Comparison of ENCODE assay signal across 8 mouse cellular contexts in genomic region chr2:18041199-18041885, GRCm38 (mm10). TPM values are rescaled to one million over a fixed set of nuclear protein-coding genes. Genes with fewer than 3 reads are reported as not detected.
DNase-seq lines count a peak whose midpoint lies in the region; ATAC-seq lines count a peak whose summit lies in the region.

No protein-coding gene starts in this region.

- H3K4me1 ChIP-seq in hindbrain, embryonic 12.5 days = peaks cover 54% of the 10 kb centered on the region
- H3K4me1 ChIP-seq in limb, embryonic 15.5 days = peaks cover 30% of the 10 kb centered on the region

- H3K36me3 ChIP-seq in hindbrain, embryonic 12.5 days = no peaks in the 10 kb centered on the region
- no peaks in the 10 kb centered on the region for H3K36me3 ChIP-seq in limb, embryonic 15.5 days

- peak overlapping the region; percentile 82 for H3K4me2 ChIP-seq in hindbrain, embryonic 12.5 days (replicated peaks)
- 0 out of 2 replicates have a peak overlapping the region, but pooled peaks have one; percentile 17 for H3K4me2 ChIP-seq in limb, embryonic 15.5 days

- H3K9ac ChIP-seq in hindbrain, embryonic 12.5 days = peak overlapping the region; percentile 89
- no peak overlapping the region for H3K9ac ChIP-seq in limb, embryonic 15.5 days

- peak; percentile 84 for ATAC-seq in hindbrain, embryonic 12.5 days (ENCODE audit: low FRiP score)
- ATAC-seq in limb, embryonic 15.5 days (ENCODE audit: insufficient number of reproducible peaks, low FRiP score, low TSS enrichment, low read depth) = no peak

- no peaks in the 10 kb centered on the region for H3K27me3 ChIP-seq in hindbrain, embryonic 12.5 days
- H3K27me3 ChIP-seq in limb, embryonic 15.5 days = no peaks in the 10 kb centered on the region

- 1% methylated on average over 14 of the region's 14 CpGs for WGBS in hindbrain, embryonic 12.5 days
- 27% methylated on average over 14 of the region's 14 CpGs for WGBS in limb, embryonic 15.5 days

- H3K9me3 ChIP-seq in hindbrain, embryonic 12.5 days (replicated peaks) = no peaks in the 10 kb centered on the region
- H3K9me3 ChIP-seq in limb, embryonic 15.5 days = no peaks in the 10 kb centered on the region

- peak overlapping the region; percentile 37 for H3K4me3 ChIP-seq in hindbrain, embryonic 12.5 days
- no peak overlapping the region for H3K4me3 ChIP-seq in limb, embryonic 15.5 days

- peak overlapping the region; percentile 96 for H3K27ac ChIP-seq in hindbrain, embryonic 12.5 days
- no peak overlapping the region for H3K27ac ChIP-seq in limb, embryonic 15.5 days

- peak; percentile 15 for DNase-seq in adrenal gland, postnatal 10 days
- DNase-seq in adrenal gland, postnatal 14 days = no peak
- peak; percentile 53 for DNase-seq in ES-CJ7 (ENCODE audit: low read depth, low spot score)
- peak; percentile 80 for DNase-seq in yolk sac, embryonic 10.5 days (ENCODE audit: low spot score)
- DNase-seq in cerebellum, adult 9-10 months = no peak
- no peak for DNase-seq in spleen, adult 18-20 months

RNA-seq across cellular contexts. Expression of gene A930004D18Rik, which starts 3.8 kb away (rescaled TPM):
- 1 to 10 TPM; 2.3 to 6.1 TPM for total RNA-seq in adrenal gland, postnatal 10 days (2021)
- 1.7 and 1.8 TPM in 2 replicates for total RNA-seq in adrenal gland, postnatal 14 days (2021)
- 18.0 and 18.6 TPM in 2 replicates for polyA plus RNA-seq in hindbrain, embryonic 12.5 days (2016; fragmentation: Nextera tagmentation; extraction: Ambion mirVana)
- polyA plus RNA-seq in limb, embryonic 15.5 days (2015; fragmentation: Nextera tagmentation; extraction: Ambion mirVana) = 13.0 and 16.8 TPM in 2 replicates

RNA-seq across cellular contexts. Expression of gene Skida1, which starts 7.5 kb away (rescaled TPM):
- 1 to 10 TPM; 3.5 to 4.9 TPM for total RNA-seq in adrenal gland, postnatal 10 days (2021)
- 4.5 and 4.8 TPM in 2 replicates for total RNA-seq in adrenal gland, postnatal 14 days (2021)
- polyA plus RNA-seq in hindbrain, embryonic 12.5 days (2016; fragmentation: Nextera tagmentation; extraction: Ambion mirVana) = 17.7 and 19.4 TPM in 2 replicates
- polyA plus RNA-seq in limb, embryonic 15.5 days (2015; fragmentation: Nextera tagmentation; extraction: Ambion mirVana) = 5.1 and 7.6 TPM in 2 replicates

RNA-seq across cellular contexts. Expression of gene Mllt10, which starts 13.7 kb away (rescaled TPM):
- 10 to 100 TPM; 35.1 to 44.5 TPM for total RNA-seq in adrenal gland, postnatal 10 days (2021)
- 39.1 and 56.4 TPM in 2 replicates for total RNA-seq in adrenal gland, postnatal 14 days (2021)
- polyA plus RNA-seq in hindbrain, embryonic 12.5 days (2016; fragmentation: Nextera tagmentation; extraction: Ambion mirVana) = 65.1 and 70.8 TPM in 2 replicates
- polyA plus RNA-seq in limb, embryonic 15.5 days (2015; fragmentation: Nextera tagmentation; extraction: Ambion mirVana) = 51.3 and 53.4 TPM in 2 replicates

RNA-seq across cellular contexts. Expression of gene H2al2a, which starts 44.6 kb away (rescaled TPM):
- total RNA-seq in adrenal gland, postnatal 10 days (2021) = not detected
- total RNA-seq in adrenal gland, postnatal 14 days (2021) = not detected in 2 replicates
- polyA plus RNA-seq in hindbrain, embryonic 12.5 days (2016; fragmentation: Nextera tagmentation; extraction: Ambion mirVana) = not detected in 2 replicates
- not detected in 2 replicates for polyA plus RNA-seq in limb, embryonic 15.5 days (2015; fragmentation: Nextera tagmentation; extraction: Ambion mirVana)

Comparison
In these comparisons a context has a peak if more than half of its experiments do, and no peak if none do; other contexts are left out.
1. DNase-seq: peak in adrenal gland, postnatal 10 days (single experiment), ES-CJ7 (single experiment) and yolk sac, embryonic 10.5 days (single experiment); none in adrenal gland, postnatal 14 days (single experiment), cerebellum, adult 9-10 months (single experiment) and spleen, adult 18-20 months (0 of 2).